Mouse (Mus musculus) CH12.LX (cell line): ENCODE measurements around the gene Muc16. TPM values are rescaled to one million over a fixed set of nuclear protein-coding genes. Genes with fewer than 3 reads are reported as not detected.

Experiments used
- DNase-seq: peaks from one replicate; pipeline ENCODE4 v3.0.0-alpha.2; 2013; ENCODE audit errors: extremely low read depth
- H3K27ac ChIP-seq: 2 replicates; pipeline ENCODE4 v1.5.1; 2012; ENCODE audit warnings: low read depth, mild to moderate bottlenecking, control low read depth, moderate library complexity; ENCODE audit not compliant: insufficient read depth
- H3K27me3 ChIP-seq: replicated peaks from 2 replicates; pipeline ENCODE3; 2012; ENCODE audit warnings: inconsistent platforms
- H3K36me3 ChIP-seq, 2 experiments: replicated peaks in 1 of 2; 2 replicates each; pipeline versions ENCODE3 to v1.6.1; 2012; ENCODE audit warnings: inconsistent platforms in 1 of 2, low read length in 1 of 2, mild to moderate bottlenecking in 1 of 2, mixed read lengths in 1 of 2, moderate library complexity in 1 of 2; ENCODE audit not compliant: control insufficient read depth in 1 of 2, insufficient read depth in 1 of 2
- H3K4me1 ChIP-seq, 2 experiments: 2 replicates each; pipeline ENCODE4 v1.6.1; 2012; ENCODE audit warnings: inconsistent platforms in 1 of 2, moderate library complexity in 1 of 2; ENCODE audit not compliant: insufficient read depth in 2 of 2, control insufficient read depth in 1 of 2
- H3K4me2 ChIP-seq: 2 replicates; pipeline ENCODE4 v1.6.1; 2012; ENCODE audit warnings: low read depth, mild to moderate bottlenecking, control low read depth; ENCODE audit not compliant: poor library complexity, insufficient read depth, severe bottlenecking
- H3K4me3 ChIP-seq, 3 experiments: fragments of 150-350 bp in 1 of 3; sonication (generic) in 1 of 3; replicated peaks in 1 of 3; 2 replicates each; pipeline versions ENCODE3 to v1.5.1; 2011 to 2012; ENCODE audit warnings: low read depth in 2 of 3, low read length in 2 of 3, mild to moderate bottlenecking in 2 of 3, moderate library complexity in 2 of 3, control low read depth in 1 of 3, improper control_type of control experiment in 1 of 3, inconsistent platforms in 1 of 3, mixed read lengths in 1 of 3; ENCODE audit not compliant: poor library complexity in 1 of 3
- H3K79me2 ChIP-seq: replicated peaks from 2 replicates; pipeline ENCODE4 v1.6.1; 2012; ENCODE audit warnings: mild to moderate bottlenecking, moderate library complexity; ENCODE audit not compliant: control insufficient read depth, poor library complexity, insufficient read depth, severe bottlenecking; ENCODE audit errors: extremely low read depth
- H3K9ac ChIP-seq: 2 replicates; pipeline ENCODE4 v1.6.1; 2012; ENCODE audit warnings: low read depth, mild to moderate bottlenecking, control low read depth, moderate library complexity; ENCODE audit not compliant: insufficient read depth
- H3K9me3 ChIP-seq: replicated peaks from 2 replicates; pipeline ENCODE3; 2012; ENCODE audit warnings: low read length, inconsistent platforms, mixed read lengths
- BHLHE40 ChIP-seq: IDR thresholded peaks from 2 replicates; pipeline ENCODE4 v1.6.1; 2011; ENCODE audit warnings: mild to moderate bottlenecking, low read depth, low read length, improper control_type of control experiment
- CHD1 ChIP-seq: IDR thresholded peaks from 2 replicates; pipeline ENCODE4 v1.6.1; 2012; ENCODE audit warnings: low read depth, low read length, improper control_type of control experiment, inconsistent platforms
- CHD2 ChIP-seq: IDR thresholded peaks from 2 replicates; pipeline ENCODE4 v1.6.1; 2011; ENCODE audit warnings: low read length, improper control_type of control experiment
- CTCF ChIP-seq, 2 experiments: IDR thresholded peaks in 1 of 2; conservative IDR thresholded peaks in 1 of 2; 2 replicates each; pipeline ENCODE4 v1.5.1; 2011 to 2012; ENCODE audit warnings: low read depth in 2 of 2, low read length in 2 of 2, improper control_type of control experiment in 1 of 2, inconsistent platforms in 1 of 2, mild to moderate bottlenecking in 1 of 2, moderate library complexity in 1 of 2
- E2F4 ChIP-seq: IDR thresholded peaks from 2 replicates; pipeline ENCODE4 v1.6.1; 2011; ENCODE audit warnings: low read depth, low read length, improper control_type of control experiment; ENCODE audit not compliant: insufficient replicate concordance
- ELF1 ChIP-seq: IDR thresholded peaks from 2 replicates; pipeline ENCODE4 v1.6.1; 2014; ENCODE audit warnings: low read depth, mild to moderate bottlenecking, inconsistent platforms, low read length, improper control_type of control experiment
- EP300 ChIP-seq: IDR thresholded peaks from 2 replicates; pipeline ENCODE4 v1.6.1; 2011; ENCODE audit warnings: low read length, improper control_type of control experiment
- ETS1 ChIP-seq: conservative IDR thresholded peaks from 2 replicates; pipeline ENCODE4 v1.6.1; 2012; ENCODE audit warnings: low read depth, mild to moderate bottlenecking, inconsistent platforms, low read length, improper control_type of control experiment, moderate library complexity
- HCFC1 ChIP-seq: IDR thresholded peaks from 2 replicates; pipeline ENCODE4 v1.6.1; 2012; ENCODE audit warnings: low read depth, mild to moderate bottlenecking, inconsistent platforms, low read length, improper control_type of control experiment
- IRF4 ChIP-seq: IDR thresholded peaks from 2 replicates; pipeline ENCODE4 v1.6.1; 2014; ENCODE audit warnings: low read depth, mild to moderate bottlenecking, inconsistent platforms, low read length, improper control_type of control experiment
- KAT2A ChIP-seq: IDR thresholded peaks from 2 replicates; pipeline ENCODE4 v1.6.1; 2012; ENCODE audit warnings: low read length, improper control_type of control experiment, inconsistent platforms; ENCODE audit not compliant: insufficient replicate concordance
- MAFK ChIP-seq: IDR thresholded peaks from 2 replicates; pipeline ENCODE4 v1.6.1; 2011; ENCODE audit warnings: low read length, improper control_type of control experiment; ENCODE audit not compliant: insufficient replicate concordance
- MAX ChIP-seq: IDR thresholded peaks from 2 replicates; pipeline ENCODE4 v1.6.1; 2011; ENCODE audit warnings: low read length, improper control_type of control experiment
- MEF2A ChIP-seq: IDR thresholded peaks from 2 replicates; pipeline ENCODE4 v1.6.1; 2014; ENCODE audit warnings: low read depth, mild to moderate bottlenecking, inconsistent platforms, low read length, improper control_type of control experiment, borderline replicate concordance
- MXI1 ChIP-seq: IDR thresholded peaks from 2 replicates; pipeline ENCODE4 v1.6.1; 2011; ENCODE audit warnings: mild to moderate bottlenecking, low read depth, low read length, improper control_type of control experiment
- MYC ChIP-seq: IDR thresholded peaks from 2 replicates; pipeline ENCODE4 v1.6.1; 2011; ENCODE audit warnings: low read depth, mild to moderate bottlenecking, improper control_type of control experiment, low read length
- NELFE ChIP-seq: IDR thresholded peaks from 2 replicates; pipeline ENCODE4 v1.6.1; 2011; ENCODE audit warnings: low read depth, low read length, improper control_type of control experiment
- PAX5 ChIP-seq: IDR thresholded peaks from 2 replicates; pipeline ENCODE4 v1.6.1; 2012; ENCODE audit warnings: low read length, inconsistent platforms, mixed read lengths
- POLR2A ChIP-seq: IDR thresholded peaks from 2 replicates; pipeline ENCODE4 v1.6.1; 2011; ENCODE audit warnings: low read depth, mild to moderate bottlenecking, improper control_type of control experiment, low read length
- POLR2AphosphoS2 ChIP-seq: IDR thresholded peaks from 2 replicates; pipeline ENCODE4 v1.6.1; 2011; ENCODE audit warnings: low read depth, low read length, improper control_type of control experiment
- RAD21 ChIP-seq: IDR thresholded peaks from 2 replicates; pipeline ENCODE4 v1.6.1; 2011; ENCODE audit warnings: low read depth, mild to moderate bottlenecking, low read length, improper control_type of control experiment, moderate library complexity
- RCOR1 ChIP-seq: conservative IDR thresholded peaks from 2 replicates; pipeline ENCODE4 v1.6.1; 2012; ENCODE audit warnings: low read depth, mild to moderate bottlenecking, inconsistent platforms, low read length, improper control_type of control experiment
- SMC3 ChIP-seq: IDR thresholded peaks from 2 replicates; pipeline ENCODE4 v1.6.1; 2011; ENCODE audit warnings: low read depth, low read length, improper control_type of control experiment
- TBP ChIP-seq: conservative IDR thresholded peaks from 2 replicates; pipeline ENCODE4 v1.6.1; 2011; ENCODE audit warnings: low read depth, low read length, improper control_type of control experiment
- ZKSCAN1 ChIP-seq: IDR thresholded peaks from 2 replicates; pipeline ENCODE4 v1.6.1; 2012; ENCODE audit warnings: low read depth, inconsistent platforms, low read length, improper control_type of control experiment, borderline replicate concordance
- ZMIZ1 ChIP-seq: IDR thresholded peaks from 2 replicates; pipeline ENCODE4 v1.6.1; 2012; ENCODE audit warnings: low read depth, mild to moderate bottlenecking, inconsistent platforms, low read length, improper control_type of control experiment
- ZNF384 ChIP-seq: IDR thresholded peaks from 2 replicates; pipeline ENCODE4 v1.6.1; 2012; ENCODE audit warnings: low read depth, low read length, improper control_type of control experiment, inconsistent platforms
- dilution Hi-C: fragments of 300-500 bp; cut with MboI; formaldehyde crosslinking; loops from 2 replicates; pipeline ENCODE4 v1.14.3; 2020; ENCODE audit warnings: low sequenced_read_pairs; ENCODE audit not compliant: extremely low pct_unique_long_range_greater_than_20kb, extremely low pct_ligation_motif_present
- in situ Hi-C: fragments of 300-500 bp; cut with MboI; formaldehyde crosslinking; loops from 3 replicates; pipeline ENCODE4 v1.14.3; 2019; ENCODE audit warnings: low sequenced_read_pairs, low pct_ligation_motif_present, low pct_unique_long_range_greater_than_20kb, mixed read lengths
- polyA plus RNA-seq: library from polyadenylated mRNA; unstranded; fragments of >175 nt; gene quantifications from 2 replicates; pipeline ENCODE4 v1.2.1, GENCODE M21; 2012; ENCODE audit warnings: low read depth; ENCODE audit not compliant: insufficient read length
- total RNA-seq, 2 experiments: library from RNA; depleted of rRNA; stranded (reverse); fragments of 300-350 nt in 1 of 2; fragments of >200 nt in 1 of 2; gene quantifications; 2 replicates each; pipeline ENCODE4 v1.2.3; 2012 to 2014

Muc16 gene
- total and polyA plus RNA-seq, 3 experiments: not detected

DNA sequence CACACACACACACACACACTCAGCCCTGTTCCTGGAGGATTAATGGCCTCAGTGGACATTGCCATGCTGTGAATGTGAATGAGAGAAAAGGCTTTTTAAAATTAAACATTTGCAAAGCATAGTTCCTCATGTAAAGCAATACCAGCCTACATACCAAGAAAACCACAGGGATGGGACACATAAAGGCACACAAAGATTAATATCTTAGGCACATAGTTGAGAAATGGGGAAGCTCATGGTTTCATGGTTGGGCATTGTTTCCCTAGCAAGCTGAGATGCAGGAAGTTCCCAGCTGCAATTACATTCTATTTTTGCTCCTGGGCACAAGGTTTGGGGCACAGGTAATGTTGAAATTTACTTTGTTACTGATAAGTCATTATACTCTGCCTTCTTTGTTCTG is 31.3 kb upstream of the Muc16 start:
- Histone ChIP-seq H3K27ac (no peak overlapping the region), H3K27me3 (no peaks in the 10 kb centered on the region), H3K79me2 (no peaks in the 10 kb centered on the region), H3K4me2 (no peak overlapping the region), H3K9ac (no peak overlapping the region), H3K4me3 (no peak overlapping the region), H3K36me3 (no peaks in the 10 kb centered on the region), H3K9me3 (no peaks in the 10 kb centered on the region), H3K4me1 (peaks cover 0 to 3% of the 10 kb centered on the region in 2 experiments; a peak in 2 of 4 replicates)
- DNase-seq: no peak
- dilution Hi-C loops (no loop called here), in situ Hi-C loops (no loop called here)
- TF ChIP-seq ZKSCAN1: no peak
- no peak for TF ChIP-seq MEF2A
- TF ChIP-seq RCOR1: no peak
- no peak for TF ChIP-seq HCFC1

DNA sequence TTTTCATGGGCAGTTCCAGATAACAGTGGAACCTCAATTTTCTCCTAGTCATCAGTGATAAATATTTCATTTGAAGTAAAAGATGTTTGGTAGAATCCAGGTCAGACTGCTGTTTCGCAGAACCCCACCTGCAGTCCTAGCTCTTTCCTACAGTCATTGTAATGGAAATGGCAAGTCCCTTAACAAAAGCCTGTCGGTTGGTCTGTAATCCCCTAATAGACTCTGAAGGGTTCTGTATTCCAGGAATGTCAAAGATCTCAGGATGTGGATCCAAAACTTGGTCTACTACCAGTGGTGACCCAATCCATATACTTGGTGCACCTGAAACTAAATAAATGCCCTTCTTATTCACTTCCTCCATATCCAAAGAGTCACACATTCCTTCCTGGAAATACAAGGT is 76.0 kb downstream of the Muc16 start:
- Histone ChIP-seq H3K79me2 (no peaks in the 10 kb centered on the region), H3K4me1 (no peaks in the 10 kb centered on the region), H3K36me3 (no peaks in the 10 kb centered on the region), H3K9ac (no peak overlapping the region), H3K4me3 (no peak overlapping the region), H3K27me3 (no peaks in the 10 kb centered on the region), H3K9me3 (no peaks in the 10 kb centered on the region), H3K4me2 (no peak overlapping the region), H3K27ac (no peak overlapping the region)
- DNase-seq: no peak
- dilution Hi-C loops (no loop called here), in situ Hi-C loops (no loop called here)
- TF ChIP-seq NELFE: no peak
- no peak for TF ChIP-seq RCOR1
- no peak for TF ChIP-seq POLR2AphosphoS2
- TF ChIP-seq MAFK: no peak
- TF ChIP-seq, all 38 proteins: peak for 0

DNA sequence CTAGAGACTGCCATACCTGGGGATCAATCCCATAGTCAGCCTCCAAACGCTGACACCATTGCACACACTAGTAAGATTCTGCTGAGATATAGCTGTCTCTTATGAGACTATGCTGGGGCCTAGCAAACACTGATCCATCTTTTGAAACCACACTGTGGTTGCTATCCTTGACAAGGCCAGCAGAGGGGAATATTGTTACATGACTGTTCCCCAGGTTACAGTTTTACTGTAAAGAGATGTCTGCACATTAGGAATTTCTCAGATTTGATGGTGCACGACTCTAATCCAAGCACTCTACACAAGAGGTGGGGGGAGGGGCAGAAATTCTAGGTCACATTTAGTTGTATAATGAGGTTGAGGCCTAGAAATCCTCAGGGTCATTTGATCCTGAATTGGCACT is 166.2 kb downstream of the Muc16 start:
- DNase-seq: peak; percentile 30
- H3K79me2 ChIP-seq: no peaks in the 10 kb centered on the region
- no peaks in the 10 kb centered on the region for H3K4me1 ChIP-seq
- H3K4me3 ChIP-seq: no peak overlapping the region
- H3K9me3 ChIP-seq: no peaks in the 10 kb centered on the region
- dilution Hi-C loops: no loop called here
- no peak overlapping the region for H3K9ac ChIP-seq
- no peaks in the 10 kb centered on the region for H3K27me3 ChIP-seq
- H3K27ac ChIP-seq: no peak overlapping the region
- no peak overlapping the region for H3K4me2 ChIP-seq
- in situ Hi-C loops: no loop called here
- no peaks in the 10 kb centered on the region for H3K36me3 ChIP-seq
- TF ChIP-seq CHD1 (no peak), RCOR1 (no peak), ZKSCAN1 (no peak), BHLHE40 (no peak), ELF1 (no peak), MAFK (no peak), TBP (no peak), POLR2AphosphoS2 (no peak), SMC3 (peak; percentile 47), NELFE (no peak), ETS1 (no peak), MYC (no peak), ZNF384 (no peak), KAT2A (no peak), CTCF (conservative IDR thresholded peaks at IDR 0.05 in 1 of 2, IDR thresholded peaks at IDR 0.05 in 1 of 2; ENCODE audit: low read depth in 2 of 2, low read length in 2 of 2) (peak in 1 of 2 experiments; percentile 56; a peak in 2 of 4 replicates), IRF4 (no peak), PAX5 (no peak), E2F4 (no peak), POLR2A (no peak), CHD2 (no peak), EP300 (no peak), MAX (no peak), MXI1 (no peak), ZMIZ1 (no peak), RAD21 (peak; percentile 62)
